In genomic region chr4:39508866-39509265, GRCm38 (mm10) we compare ENCODE assay signal across 22 mouse cellular contexts. TPM values are rescaled to one million over a fixed set of nuclear protein-coding genes. Genes with fewer than 3 reads are reported as not detected.
"Had no signal": no experiment of that assay in that cellular context is flagged by ENCODE, and none has a peak within 500 bp of the region (broad histone marks: within the 10 kb centered on the region; RNA-seq: fewer than 3 reads in every experiment).

No protein-coding gene starts in this region.

- ATAC-seq: midbrain, embryonic 16.5 days had no signal

- H3K9ac ChIP-seq: liver, embryonic 14.5 days; lung, embryonic 14.5 days; midbrain, embryonic 12.5 days; neural tube, embryonic 12.5 days had no signal

- H3K27ac ChIP-seq: liver, embryonic 14.5 days; midbrain, embryonic 10.5 days; midbrain, embryonic 12.5 days; neural tube, embryonic 12.5 days had no signal

- H3K36me3 ChIP-seq: midbrain, embryonic 10.5 days; midbrain, embryonic 12.5 days; neural tube, embryonic 12.5 days had no signal

- H3K9me3 ChIP-seq: midbrain, embryonic 10.5 days; midbrain, embryonic 12.5 days; neural tube, embryonic 12.5 days had no signal

- DNase-seq: lung, adult 18-20 months; lung, embryonic 14.5 days; lung, postnatal 10 days; lung, postnatal 4 days; midbrain, embryonic 14.5 days; right cerebral cortex, postnatal 14 days; right cerebral cortex, postnatal 4 days; spleen, adult 18-20 months; thymus, adult 18-20 months; thymus, postnatal 14 days; thymus, postnatal 36 days had no signal

- H3K4me3 ChIP-seq: midbrain, embryonic 10.5 days; midbrain, embryonic 12.5 days; neural tube, embryonic 12.5 days had no signal

- H3K4me1 ChIP-seq: midbrain, embryonic 10.5 days; midbrain, embryonic 12.5 days; neural tube, embryonic 12.5 days had no signal

- H3K27me3 ChIP-seq: midbrain, embryonic 12.5 days; neural tube, embryonic 12.5 days had no signal

- H3K4me2 ChIP-seq: lung, embryonic 14.5 days; midbrain, embryonic 12.5 days; neural tube, embryonic 12.5 days had no signal

RNA-seq across cellular contexts. Expression of gene 1700009N14Rik, which starts 58.8 kb away (rescaled TPM):
- polyA plus RNA-seq: liver, embryonic 14.5 days; liver, embryonic 16.5 days; lung, embryonic 14.5 days; lung, embryonic 16.5 days; midbrain, embryonic 10.5 days; midbrain, embryonic 12.5 days; midbrain, embryonic 14.5 days; midbrain, embryonic 16.5 days; neural tube, embryonic 12.5 days; neural tube, embryonic 14.5 days; small intestine, adult 2 months; stomach, embryonic 14.5 days; thymus, postnatal 0 days had no signal
